Mouse (Mus musculus): ENCODE data around the gene Oas1c.
"Not testable (repeated sequence)": the region's sequence is repeated elsewhere in the genome, so short reads cannot be mapped to it uniquely, and the experiment has no call there.

The Oas1c gene

DNA sequence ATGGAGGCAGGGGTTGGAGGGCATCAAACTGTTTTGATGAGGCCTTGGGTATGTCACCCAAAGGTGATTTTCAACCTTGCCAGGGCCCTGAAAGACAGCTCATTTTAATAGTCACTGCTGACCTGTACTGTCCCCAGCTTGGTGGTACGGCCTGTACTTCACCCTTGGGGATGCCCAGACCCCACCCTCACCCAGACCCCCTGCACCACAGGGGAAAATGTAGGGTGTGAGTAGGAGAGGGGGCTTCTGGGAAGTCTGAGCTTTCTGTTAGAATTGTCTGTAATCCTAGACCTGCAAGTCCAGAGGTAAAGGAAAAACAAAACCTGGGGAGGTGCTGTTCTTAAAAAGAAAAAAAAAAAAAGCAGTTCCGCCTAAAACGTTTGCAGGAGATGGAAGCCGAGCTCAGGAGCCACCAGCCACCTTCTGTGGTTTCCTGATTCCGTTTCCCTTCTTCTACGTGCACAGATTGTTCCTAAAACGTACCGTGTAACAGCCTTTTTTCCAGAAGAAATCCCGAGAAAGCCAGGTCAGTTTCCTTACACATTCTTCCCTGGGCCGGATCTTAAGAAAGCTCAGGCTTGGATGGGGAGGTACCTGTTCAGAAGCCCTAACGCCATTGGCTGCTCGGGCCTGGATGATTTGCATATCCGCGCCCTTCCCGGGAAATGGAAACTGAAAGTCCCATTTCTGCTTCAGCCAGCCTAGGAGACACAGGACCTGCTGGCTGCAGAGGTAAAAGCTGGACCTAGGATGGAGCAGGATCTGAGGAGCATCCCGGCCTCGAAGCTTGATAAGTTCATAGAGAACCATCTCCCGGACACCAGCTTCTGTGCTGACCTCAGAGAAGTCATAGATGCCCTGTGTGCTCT, at the start of gene Oas1c:
Oas1c (minus strand) TSS at position 564 of the 869 bp plus-strand sequence.
- DNase-seq (ENCODE audit: low read depth): peak; percentile 86

DNA sequence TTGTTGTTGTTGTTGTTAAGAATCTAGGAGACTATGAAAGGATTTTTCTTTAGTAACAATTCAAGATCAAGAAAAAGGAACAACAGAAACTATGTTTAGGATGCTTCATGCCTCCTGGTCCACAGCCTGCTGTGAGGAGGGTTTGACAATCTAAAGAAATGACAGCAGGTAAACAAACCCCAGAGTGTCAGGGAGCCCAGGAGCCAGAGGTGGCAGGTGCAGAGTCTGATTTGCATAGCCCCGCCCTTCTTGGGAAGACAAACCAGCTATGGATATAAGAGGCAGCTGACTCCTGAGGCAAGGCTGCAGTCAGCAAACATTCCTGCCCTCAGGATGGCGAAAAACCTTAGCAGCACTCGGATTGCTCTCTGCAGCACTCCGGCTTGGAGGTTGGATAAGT, 48.8 kb upstream of the Oas1c start, which contains the start of gene Oas1h:
Oas1h (plus strand) TSS at position 301 of the 400 bp plus-strand sequence.
- no peak for DNase-seq (ENCODE audit: low read depth)

DNA sequence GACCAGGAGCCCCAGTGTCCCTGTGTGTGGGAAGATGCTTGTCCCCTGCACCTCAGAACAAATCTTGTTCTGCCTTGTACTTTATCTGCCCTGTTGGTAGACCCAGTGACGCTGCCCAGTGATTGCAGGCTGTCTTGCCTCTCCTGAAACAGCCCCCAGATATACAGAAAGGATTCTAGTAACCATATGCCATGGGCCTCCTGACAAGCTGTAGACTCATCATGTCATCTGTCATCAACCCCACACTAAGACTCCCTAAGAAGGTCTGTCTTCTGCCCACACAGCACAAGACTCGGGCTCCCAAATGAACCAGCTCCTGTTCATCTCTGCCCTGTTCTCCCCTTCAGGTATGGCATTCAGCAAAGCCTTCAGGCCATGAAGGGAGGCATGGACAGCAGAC, 46.9 kb upstream of the Oas1c start:
- DNase-seq (ENCODE audit: low read depth): no peak

DNA sequence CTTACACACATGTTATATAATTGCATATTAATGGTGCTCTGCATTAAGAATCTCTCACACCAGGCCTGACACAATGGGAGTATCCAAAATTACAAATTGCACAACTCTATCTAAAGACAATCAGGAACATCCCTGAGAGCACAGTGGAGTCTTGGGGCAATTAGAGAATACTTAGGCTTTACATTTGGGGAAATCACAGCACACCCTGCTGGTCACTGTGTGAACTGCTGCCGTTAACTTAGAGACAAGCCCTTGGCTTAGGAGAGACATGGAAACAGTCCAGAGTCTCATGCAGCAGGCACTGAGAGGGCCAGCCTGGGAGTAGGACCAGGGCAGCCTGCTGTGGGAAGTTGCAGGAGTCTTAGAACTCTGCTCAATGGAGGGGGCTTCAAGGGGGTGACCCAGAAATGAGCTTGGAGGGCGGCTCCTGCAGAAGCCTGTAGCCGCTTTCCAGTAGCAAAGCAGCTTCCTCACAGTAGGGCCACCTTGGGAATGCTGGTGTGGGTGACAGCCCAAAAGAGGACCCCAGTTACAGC, 37.4 kb upstream of the Oas1c start:
- peak; percentile 29 for DNase-seq (ENCODE audit: low read depth)

DNA sequence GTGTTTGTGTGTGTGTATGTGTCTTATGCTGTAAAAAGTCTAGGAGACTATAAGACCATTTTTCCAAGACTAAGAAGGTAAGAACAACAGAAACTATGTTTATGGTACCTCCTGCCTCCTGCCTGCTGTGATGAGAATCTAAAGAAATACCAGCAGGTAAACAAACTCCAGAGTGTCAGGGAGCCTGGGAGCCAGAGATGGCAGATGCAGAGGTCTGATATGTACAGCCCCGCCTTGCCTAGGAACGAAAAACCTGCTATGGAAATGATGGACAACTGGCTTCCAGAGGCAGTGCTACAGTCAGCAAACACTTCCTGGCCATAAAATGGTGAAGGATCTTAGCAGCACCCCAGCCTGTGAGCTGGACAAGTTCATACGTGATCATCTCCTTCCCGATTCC, 34.8 kb upstream of the Oas1c start, which contains the start of gene Oas1f:
Oas1f (plus strand) TSS at position 301 of the 400 bp plus-strand sequence.
- DNase-seq (ENCODE audit: low read depth): no peak

DNA sequence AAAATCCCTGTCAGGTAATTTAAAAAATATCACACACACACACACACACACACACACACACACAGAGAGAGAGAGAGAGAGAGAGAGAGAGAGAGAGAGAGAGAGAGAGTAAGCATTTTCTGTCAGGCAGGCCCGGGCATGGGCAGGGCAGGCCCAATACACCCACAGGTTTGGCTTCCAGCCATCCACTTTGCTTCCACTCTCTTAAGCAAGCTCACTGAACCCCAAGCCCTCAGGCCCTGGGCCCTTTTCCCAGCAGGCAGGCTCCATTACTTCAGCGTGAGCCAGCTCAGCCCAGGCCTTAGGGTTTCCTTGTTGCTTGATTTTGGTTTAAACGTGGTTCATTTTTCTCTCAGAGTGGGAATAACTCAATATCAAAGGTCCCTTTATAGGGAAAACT, 32.4 kb upstream of the Oas1c start:
- peak; percentile 69 for DNase-seq (ENCODE audit: low read depth)

DNA sequence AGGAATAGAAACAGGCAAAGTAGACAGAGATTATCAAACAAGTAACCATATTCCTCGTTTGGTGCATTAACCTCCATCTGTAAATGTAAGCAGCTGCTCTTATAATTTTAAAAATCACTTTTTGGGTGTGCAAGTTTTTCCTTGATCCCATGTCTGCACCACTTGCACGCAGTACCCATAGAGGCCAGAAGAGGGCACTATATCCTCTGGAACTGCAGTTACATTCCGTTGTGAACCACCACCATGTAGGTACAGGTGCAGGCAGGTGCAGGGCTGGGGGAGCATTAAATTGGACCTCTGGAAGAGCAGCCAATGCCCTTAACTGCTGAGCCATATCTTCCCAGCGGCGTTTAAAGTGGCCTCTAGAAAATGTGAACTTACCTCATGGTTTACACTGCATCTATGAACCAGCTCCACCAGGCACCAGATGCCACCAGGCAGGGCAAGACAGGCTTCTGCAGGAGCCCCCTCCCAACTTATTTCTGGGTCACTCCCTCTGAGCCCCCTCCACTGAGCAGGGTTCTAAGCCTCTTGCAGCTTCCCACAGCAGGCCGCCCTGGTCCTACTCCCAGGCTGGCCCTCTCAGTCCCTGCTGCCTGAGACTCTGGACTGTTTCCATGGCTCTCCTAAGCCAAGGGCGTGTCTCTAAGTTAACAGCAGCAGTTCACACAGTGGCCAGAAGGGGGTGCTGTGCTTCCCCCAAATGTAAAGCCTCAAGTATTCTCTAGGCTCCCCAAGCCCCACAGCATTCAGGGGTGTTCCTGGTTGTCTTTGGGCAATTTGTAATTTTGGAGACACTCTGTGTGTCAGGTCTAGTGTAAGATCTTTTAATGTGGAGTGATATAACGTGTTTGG, 24.6 kb upstream of the Oas1c start:
- no peak for DNase-seq (ENCODE audit: low read depth)

DNA sequence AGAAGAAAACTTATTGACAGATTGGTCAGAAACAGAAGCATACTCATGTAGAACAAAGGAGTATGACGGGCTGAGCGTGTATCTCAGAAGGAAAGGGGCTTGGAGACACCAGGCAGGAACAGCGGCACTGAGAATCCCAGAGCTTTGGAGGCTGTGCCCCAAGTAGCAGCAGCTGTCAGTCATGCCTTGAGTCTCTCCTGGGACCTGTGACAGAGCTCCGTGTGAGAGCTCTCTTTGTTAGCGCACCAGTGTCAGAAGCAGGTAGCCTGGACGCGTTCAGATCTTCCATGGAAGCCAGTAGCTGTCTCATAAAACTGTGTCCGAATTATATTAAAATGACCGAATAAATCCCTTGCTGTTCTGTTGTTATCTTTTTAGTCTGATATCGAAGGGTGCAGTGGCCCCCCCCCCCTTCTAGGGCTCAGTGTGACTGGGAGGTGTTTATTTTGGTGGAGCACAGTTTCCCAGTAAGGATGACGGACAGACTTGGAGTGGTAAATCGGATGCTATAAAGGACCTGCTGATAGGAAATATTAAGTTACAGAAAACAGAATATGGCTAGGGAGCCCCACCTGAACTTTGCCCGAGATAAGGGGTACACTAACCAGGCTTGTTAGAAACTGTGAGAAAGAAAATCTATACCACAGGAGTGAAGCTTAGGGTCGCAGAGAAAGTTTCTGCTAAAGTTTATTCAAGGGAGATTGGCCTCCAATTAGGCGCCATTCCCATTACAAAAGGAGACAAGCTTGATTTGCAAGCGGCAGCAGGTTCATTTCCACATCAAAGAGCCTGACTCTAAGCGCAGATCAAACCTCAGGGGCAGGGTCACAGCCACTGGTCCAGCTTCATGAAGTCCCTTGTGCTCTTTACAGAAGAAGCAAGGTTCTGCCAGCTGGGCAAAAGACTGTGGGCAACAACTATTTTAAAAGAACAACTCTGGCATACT, 21.3 kb upstream of the Oas1c start:
- no peak for DNase-seq (ENCODE audit: low read depth)

DNA sequence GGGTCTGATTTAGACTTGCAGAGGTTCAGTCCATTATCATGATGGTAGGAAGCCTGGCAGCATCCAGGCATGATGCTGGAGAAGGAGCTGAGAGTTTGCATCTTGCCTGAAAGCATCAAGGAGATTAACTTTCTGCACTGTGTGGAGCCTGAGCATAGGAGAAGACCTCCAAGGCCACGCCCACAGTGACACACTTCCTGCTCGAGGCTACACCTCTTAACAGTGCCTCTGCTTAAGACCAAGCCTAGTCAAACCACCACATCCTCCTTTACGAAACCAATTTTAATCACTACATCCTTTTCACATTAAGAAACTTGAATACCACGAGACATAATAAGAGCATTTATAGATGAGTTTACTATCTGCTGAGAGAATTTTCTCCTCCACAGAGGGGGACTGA, 18.7 kb upstream of the Oas1c start:
- no peak for DNase-seq (ENCODE audit: low read depth)

DNA sequence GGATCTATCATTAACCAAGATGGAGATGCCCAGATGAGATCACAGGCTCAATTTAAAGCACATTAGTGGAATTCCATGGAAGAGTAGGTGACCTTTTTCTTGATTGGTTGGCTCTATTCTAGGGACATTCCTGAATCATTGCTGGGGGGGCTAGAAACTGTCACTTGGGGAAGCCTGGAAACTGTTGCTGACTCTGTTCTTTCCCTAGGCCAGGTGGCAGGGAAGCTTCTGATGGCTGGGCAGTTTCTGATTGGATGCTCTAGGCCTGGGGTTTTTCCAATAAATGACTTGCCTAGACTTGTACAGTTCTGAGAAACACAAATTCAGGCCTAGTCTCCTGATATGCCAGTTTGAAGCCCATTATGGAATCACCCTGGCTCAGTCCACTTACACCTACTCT, 6.7 kb upstream of the Oas1c start:
- DNase-seq (ENCODE audit: low read depth): no peak

DNA sequence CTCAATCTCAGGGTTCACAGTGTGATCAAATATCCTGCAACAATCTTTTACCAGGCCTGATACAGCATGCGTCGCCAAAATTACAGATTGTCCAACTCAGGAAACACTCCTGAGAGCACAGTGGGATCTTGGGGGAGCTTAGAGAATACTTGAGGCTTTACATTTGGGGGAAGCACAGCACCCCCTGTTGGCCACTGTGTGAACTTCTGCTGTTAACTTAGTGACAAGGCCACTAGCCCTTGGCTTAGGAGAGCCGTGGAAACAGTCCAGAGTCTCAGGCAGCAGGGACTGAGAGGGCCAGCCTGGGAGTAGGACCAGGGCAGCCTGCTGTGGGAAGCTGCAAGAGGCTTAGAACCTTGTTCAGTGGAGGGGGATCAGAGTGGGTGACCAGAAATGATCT, 3.6 kb upstream of the Oas1c start:
- DNase-seq (ENCODE audit: low read depth): no peak

DNA sequence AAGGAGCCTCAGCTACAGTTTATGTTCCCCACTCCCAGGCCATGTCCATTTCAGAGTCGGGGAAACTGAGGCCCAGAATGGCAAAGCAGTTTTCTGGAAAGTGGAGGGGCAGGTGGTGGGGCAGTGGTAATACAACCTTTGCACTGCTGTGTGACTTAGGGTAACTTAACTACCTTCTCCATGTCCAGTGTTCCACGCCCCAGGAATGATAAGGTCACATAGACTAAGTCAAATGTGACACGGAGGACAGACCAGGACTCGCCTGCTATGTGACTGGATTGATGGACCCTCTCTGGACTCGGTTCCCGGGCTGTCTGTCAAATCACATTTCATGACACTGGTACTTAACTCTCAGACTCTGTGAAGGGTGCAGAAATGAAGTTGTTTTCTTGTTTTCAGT, 709 bp upstream of the Oas1c start:
- no peak for DNase-seq (ENCODE audit: low read depth)

DNA sequence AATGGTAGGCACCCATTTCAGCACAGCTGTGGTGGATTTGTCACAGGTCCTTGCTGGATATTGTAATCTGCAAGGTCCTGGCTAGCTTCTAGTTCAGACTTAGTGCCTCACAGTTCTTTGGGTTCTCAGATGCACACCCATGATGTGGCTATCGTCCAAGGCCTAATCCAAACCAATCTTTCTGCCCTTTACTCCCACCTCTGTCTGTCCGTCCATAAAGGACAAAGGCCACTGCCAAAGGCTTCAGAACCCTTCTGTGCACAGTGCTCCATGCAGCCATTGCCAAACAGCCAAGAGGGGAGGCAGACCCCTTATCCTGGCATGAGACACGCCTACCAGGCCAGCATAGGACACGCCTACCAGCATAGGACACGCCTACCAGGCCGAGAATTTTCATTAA, 3.1 kb downstream of the Oas1c start:
- DNase-seq (ENCODE audit: low read depth): no peak

DNA sequence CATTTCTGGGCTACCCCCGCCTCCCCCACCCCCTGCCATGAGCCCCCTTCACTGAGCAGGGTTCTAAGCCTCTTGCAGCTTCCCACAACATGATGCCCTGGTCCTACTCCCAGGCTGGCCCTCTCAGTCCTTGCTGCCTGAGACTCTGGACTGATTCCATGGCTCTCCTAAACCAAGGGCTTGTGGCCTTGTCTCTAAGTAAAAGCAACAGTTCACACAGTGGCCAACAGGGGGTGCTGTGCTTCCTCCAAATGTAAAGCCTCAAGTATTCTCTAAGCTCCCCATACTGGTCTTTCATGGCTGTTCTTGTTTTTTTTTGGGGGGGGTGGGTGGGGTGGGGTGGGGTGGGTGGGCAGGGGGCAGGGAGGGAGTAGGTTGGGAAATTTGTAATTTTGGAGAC, 5.9 kb downstream of the Oas1c start:
- DNase-seq (ENCODE audit: low read depth): peak; percentile 30

DNA sequence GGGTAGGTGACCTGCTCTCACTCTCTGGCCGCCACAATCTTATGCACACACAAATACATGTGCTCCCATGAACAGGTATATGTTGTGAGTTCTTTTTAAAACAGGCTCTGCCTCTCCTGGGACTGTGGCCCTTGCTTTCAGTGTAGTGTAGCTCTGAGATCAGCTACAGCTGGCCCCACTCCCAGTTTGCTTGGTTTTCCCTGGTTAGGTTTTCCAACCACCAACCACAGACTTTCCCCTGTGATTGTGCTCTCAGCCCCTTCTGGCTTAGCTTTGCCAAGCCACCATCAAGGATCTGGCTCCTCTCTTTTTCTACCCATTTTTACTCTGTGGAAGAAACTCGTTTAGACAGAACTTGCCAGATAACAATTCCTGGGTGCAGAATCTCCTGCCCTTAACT, 8.7 kb downstream of the Oas1c start:
- DNase-seq (ENCODE audit: low read depth): peak; percentile 70

DNA sequence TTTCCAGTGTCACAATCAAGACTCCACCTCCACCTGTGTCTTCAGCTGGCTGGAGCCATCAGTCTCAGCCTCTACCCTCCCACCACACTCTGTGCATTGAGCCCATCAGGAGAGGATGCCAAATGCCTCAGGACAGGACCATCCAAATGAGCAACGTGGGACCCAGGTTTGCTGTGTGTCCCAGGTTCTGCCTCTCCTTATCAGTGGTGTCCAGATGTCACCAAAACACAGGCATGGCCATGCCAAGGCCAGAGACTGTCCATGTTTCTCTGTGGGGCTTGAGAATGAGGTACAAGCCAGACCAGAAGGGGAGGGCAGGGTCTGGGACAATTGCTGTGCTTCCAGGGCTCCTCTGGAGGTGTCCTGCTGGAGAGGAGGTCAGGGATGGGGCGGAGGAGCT, 13.4 kb downstream of the Oas1c start:
- not testable (repeated sequence) for DNase-seq (ENCODE audit: low read depth)

DNA sequence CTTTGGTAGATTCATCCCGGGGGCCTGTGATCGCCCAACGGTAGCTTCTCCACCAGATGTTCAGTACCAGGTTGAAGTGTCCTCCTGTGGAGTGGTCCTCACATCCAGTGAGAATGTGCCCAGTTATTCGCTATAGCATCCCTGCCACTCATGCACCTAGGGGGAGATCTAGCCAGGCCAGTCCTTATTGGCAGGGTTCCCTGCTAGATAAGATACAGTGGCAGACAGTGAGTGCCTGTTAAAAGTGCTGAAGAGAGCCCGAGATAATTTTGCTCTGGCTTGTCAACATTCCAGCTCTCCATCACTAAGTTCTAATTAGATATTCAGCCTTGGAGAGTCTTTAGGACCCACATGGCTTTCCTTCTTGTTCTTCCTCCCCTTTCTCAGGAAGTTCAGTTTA, 14.2 kb downstream of the Oas1c start:
- not testable (repeated sequence) for DNase-seq (ENCODE audit: low read depth)

DNA sequence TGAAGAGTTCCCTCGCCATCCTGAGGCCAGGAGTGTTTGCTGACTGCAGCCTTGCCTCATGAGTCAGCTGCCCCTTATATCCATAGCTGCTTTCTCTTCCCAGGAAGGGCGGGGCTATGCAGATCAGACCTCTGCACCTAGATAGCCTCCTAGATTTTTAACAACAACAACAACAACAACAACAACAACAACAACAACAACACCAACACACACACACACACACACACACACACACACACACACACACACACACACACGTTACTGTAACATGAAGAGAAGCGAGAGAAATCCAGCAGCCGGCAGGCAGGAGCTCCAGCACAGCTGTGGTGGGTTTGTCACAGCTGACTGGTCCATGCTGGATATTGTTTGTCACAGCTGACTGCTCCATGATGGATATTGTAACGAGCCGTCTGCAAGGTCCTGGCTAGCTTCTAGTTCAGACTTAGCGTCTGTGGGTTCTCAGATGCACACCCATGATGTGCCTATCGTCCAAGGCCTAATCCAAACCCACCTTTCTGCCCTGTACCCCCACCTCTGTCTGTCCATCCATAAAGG, 16.8 kb downstream of the Oas1c start, which contains the start of gene Oas1e:
Oas1e (minus strand) TSS at position 51 of the 555 bp plus-strand sequence.
- DNase-seq (ENCODE audit: low read depth): not testable (repeated sequence)

DNA sequence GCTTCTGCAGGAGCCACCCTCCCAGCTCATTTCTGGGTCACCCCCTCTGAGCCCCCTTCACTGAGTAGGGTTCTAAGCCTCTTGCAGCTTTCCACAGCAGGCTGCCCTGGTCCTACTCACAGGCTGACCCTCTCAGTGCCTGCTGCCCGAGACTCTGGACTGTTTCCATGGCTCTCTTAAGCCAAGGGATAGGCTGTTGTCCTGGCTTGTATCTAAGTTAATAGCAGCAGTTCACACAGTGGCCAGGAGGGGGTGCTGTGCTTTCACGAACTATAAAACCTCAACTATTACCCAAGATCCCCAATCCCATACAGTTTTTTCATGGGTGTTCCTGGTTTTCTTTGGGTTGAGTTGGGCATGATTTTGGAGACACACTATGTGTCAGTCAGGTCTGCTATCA, 19.3 kb downstream of the Oas1c start:
- DNase-seq (ENCODE audit: low read depth): no peak

DNA sequence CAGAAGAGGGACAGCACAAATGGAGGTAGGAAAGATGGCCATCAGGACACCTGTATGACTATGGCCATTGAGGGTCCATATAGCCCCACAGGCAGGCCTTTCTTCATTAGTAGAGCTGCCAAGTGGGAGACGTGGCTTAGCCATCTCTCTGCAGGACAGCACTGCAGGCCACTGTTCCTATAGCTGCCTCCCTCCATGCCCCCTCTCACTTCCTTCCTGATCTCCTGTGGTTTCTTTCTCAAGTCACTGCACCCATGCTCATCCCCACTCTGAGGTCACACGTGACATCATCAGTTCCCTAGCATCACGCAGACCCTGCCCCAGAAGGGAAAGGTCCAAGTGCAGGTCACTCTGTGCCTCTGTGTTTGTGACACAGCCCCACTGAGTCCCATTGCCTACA, 25.3 kb downstream of the Oas1c start:
- DNase-seq (ENCODE audit: low read depth): no peak

DNA sequence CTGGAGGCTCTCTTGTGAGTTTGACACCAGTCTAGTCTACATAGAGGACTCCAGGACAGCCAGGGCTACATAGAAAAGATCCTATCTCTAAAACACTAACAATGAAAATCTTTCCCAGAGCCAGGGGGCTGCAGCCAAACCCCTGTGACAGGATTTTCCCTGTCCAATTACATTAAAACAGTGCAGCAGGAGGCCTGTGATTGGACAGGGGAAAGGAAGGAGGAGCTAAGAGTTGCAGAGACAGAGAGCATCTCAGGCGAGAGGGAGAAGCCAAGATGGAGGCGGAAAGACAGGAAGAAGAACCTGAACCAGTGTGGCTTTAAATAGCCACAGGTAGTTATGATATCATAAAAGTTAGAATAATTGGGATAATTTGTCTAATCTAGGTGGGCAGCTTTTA, 29.9 kb downstream of the Oas1c start:
- no peak for DNase-seq (ENCODE audit: low read depth)

Measured in fibroblast of lung, adult 2 months (primary cell).